Mouse (Mus musculus): ENCODE measurements at regions not wholly inside any gene's neighbourhood (a gene's known extent, or its start where the extent isn't known, plus 50 kb on each side); places are given as distances from the start of the nearest gene placed in this dataset.

DNA sequence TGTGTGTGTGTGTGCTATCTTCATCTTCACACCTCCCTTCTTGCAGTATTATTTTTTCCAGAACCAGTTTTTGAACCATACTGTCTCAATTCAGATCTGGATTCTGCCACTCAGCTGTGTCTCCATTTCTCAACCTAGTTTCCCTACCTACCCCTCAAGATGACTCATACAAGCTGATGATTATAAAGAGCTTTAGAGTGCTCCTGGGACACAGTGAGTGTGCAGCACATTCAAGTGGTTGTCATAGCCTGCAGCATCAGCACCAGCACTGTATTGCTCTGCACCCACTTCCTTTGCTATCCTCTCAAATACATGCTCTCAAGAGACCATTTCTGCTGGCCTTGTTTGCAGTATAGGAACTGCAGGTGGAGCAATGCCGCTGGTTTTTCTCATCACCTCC lies 173.2 kb downstream of the Cpe start:
- no peak for TF ChIP-seq POLR2A (IDR thresholded peaks at IDR 0.05; ENCODE audit: low read depth, low read length)
- no peak for TF ChIP-seq CTCF (IDR thresholded peaks at IDR 0.05; ENCODE audit: borderline replicate concordance, insufficient read depth, low read length)
